Mouse (Mus musculus) small intestine, adult 2 months (tissue): ENCODE data around the gene Appl1.

Experiments used
- CTCF ChIP-seq: fragments of 200-500 bp; IDR thresholded peaks from 2 replicates; pipeline ENCODE4 v1.5.1; 2012; ENCODE audit warnings: low read depth, mild to moderate bottlenecking, control low read depth, inconsistent platforms, low read length, moderate library complexity, mixed read lengths; ENCODE audit not compliant: insufficient replicate concordance, insufficient read length; ENCODE audit errors: extremely low read depth
- POLR2A ChIP-seq: fragments of 200-500 bp; IDR thresholded peaks from 2 replicates; pipeline ENCODE4 v1.6.1; 2012; ENCODE audit warnings: low read depth, mild to moderate bottlenecking, control low read depth, inconsistent platforms, low read length, moderate library complexity

DNA sequence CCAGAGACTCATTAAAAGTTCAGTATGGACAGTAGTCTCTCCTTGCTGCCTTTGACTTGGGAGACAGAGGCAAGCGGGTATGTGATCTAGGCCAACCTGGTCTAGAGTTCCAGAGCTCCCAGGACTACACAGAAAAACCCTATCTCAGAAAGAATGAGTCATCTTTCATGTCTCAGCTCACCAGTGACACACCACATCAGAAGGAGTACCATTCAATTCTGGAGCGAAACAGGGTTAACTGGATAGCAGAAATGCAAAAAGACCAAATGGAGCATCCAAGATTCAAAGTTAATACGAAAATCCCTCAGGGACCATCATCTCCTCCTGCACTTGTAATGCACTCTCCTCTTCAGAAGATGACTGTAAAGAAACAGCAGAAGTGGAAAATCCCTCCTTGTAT, 51.7 kb downstream of the Appl1 start:
- TF ChIP-seq POLR2A (no peak), CTCF (no peak)
